Mouse (Mus musculus) T-cell, adult 2 months (primary cell): ENCODE measurements around the gene Cmc2.

Source experiments
- DNase-seq: peaks from one replicate; pipeline ENCODE4 v3.0.0; 2022; ENCODE audit warnings: low spot score

The Cmc2 gene

DNA sequence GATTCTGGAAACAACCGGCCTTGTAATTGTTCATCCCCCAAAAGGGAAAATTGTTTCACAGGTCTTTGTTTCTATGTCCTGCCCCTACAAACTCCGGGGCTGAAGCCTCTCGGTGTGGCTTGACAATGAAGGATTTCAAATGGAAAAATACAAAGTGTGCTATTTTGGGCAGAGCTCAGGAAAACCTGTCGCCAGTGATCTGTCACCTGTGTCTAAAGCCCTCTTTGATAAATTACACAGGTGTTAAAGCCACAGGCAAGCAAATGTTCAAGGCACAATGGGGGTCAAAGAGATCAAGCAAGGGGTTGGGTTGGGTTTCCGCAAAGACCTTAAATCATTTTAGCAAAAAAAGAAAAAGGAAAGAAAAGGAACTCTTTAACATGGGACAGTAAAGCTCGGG, 78.6 kb downstream of the Cmc2 start:
- DNase-seq: no peak
